Mouse (Mus musculus): ENCODE measurements around the gene Kif4.

- TF ChIP-seq PAX5 (IDR thresholded peaks at IDR 0.05; ENCODE audit: low read length) = no peak
- no peak for TF ChIP-seq HCFC1 (IDR thresholded peaks at IDR 0.05; ENCODE audit: low read depth, low read length)
These were observed 90.6 kb downstream of the Kif4 start for GRCm38 (mm10) chrX:100716173-100716572.

Data from CH12.LX (cell line).